Mouse (Mus musculus) lung, adult 18-20 months (tissue): Measurements from ENCODE around the gene Mog.

Experiments
- DNase-seq, 2 experiments: peaks; one replicate each; pipeline ENCODE4 v3.0.0; 2022; ENCODE audit warnings: mixed read lengths in 2 of 2

The Mog gene

DNA sequence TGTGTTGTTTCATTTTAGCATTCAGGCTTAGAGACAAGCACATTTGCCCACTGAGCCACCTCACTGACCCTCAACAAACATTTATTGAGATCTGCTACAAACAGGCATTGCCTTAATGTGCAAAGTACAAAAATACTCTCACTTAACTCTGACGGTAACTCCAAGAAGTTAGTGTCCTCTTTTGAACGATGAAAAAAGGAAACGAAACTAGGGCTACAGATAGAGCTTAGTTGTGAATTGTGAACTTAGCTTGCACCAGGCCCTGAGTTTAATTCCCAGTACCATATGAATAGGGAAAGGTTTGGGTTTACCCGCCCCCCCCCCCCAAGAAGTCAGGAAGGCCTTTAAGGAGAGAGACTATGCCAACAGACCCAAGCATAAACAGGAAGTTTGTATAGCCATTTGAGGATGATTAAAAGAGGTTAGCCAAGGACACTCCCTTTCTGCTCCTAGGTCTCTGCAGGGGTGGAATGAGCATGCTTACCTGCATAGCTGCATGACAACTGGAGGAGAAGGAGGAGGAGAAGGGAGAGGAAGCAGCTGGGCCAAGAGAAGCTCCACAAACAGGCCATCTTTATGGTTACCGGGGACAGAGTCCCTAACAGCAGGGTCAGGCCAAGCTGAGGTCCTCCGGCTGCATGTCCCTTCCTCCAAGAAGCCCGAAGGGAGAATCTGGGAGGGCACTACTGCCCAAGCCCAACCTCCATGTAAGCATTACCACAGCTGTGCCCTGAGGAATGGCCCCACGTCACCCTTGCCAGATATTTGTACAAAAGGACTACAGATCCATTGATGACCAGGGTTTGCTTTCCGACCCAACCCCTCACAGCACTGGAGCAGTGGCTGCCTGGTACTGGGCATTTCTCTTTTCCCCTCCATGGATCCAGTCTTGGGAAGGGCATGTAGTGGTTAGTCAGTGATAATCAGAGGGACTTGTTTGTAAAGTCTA lies at the start of gene Mog:
Gene Mog, minus strand, starts transcription at position 771 of the 949 bp plus-strand sequence.
- DNase-seq = no peak

DNA sequence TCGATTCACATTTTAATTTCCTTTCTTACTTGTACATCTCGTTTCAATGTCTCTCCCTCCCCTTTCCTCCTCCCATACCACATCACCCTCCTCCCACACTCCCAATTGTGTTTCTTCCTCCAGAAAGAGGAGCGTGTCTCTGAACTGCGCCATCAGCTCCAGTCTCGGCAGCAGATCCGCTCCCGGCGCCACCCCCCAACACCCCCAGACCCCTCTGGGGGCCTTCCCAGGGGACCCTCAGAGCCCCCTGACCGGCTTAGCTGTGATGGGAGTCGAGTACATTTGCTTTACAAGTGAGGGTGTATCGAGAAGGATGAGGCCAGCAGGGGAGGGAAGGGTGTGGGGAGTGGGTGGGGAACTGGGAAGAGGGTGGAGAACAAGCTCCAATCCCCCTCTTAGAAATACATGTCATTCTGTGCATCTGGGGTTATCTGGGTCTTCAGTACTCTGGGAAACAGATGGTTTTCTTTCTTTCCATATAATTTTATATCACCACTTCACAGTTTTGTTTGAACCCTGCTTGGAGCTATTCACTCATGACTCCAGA lies 49.6 kb upstream of the Mog start:
- DNase-seq = no peak

DNA sequence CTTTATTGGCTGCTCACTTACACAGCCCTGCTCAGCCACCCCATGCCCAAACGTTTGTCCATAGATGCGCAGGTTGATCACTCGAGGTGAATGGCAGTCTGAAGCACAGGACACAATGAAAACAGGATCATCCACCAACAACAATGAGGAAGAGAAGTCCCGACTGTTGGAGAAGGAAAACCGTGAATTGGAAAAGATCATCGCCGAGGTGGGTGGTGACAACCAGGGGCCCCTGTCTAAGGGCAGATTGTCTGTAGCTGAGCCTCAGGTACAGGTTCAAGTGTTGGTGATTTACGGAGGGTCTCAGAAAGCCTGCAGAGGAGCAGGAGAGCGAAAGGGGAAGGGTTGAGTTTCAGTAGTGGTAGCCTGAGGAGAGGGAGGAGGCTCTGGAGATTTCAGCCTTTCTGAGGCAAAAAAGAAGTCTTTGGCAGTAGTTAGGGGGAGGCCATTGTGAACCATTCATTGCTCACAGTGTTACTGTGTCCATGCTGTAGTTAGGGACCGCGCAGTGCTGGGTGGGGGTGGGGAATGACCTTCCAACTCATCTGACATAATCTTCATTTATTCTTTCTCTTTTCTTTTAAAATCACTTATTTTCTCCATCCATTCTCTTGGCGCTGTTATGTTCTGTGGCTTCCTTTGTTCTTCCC lies 49.0 kb upstream of the Mog start:
- no peak for DNase-seq

DNA sequence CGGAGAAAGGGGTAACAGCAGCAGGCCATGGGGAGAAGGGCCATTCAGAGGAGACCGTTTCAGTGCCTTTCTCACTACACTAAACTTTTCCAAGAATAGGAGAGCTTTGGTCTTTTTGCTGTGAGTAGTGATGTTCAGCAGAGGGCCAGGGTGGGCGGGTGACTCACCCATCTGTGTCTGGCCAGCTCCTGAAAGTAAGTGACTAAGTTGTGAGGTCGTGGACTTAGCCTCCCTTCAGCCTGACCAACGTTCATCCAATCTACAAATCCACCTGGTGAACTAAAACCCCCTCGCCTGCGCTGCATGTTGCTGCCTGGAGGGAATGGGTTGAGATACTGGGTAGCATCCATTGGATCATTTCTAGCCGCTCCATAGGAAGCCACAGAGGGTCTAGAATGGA lies 46.9 kb upstream of the Mog start:
- no peak for DNase-seq

DNA sequence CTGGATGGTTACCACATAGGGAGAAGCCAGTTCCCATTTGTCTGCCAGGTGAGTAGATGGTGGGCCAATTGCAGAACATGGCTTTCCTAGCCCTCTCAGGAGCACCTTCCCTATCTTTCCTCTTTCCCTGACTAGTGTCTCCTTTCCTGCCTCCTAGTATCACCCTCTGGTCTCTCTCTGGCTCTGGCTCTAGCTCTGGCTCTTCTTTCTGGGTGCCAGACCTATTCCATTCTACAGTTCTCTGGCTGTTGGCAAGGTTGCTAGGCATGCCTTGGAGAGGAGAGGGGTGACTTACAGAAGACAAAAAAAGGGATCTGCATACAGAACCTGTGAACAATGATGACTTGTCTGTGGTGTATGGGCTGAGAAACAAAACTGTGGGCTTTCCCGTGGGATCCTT lies 44.7 kb upstream of the Mog start:
- DNase-seq = no peak

DNA sequence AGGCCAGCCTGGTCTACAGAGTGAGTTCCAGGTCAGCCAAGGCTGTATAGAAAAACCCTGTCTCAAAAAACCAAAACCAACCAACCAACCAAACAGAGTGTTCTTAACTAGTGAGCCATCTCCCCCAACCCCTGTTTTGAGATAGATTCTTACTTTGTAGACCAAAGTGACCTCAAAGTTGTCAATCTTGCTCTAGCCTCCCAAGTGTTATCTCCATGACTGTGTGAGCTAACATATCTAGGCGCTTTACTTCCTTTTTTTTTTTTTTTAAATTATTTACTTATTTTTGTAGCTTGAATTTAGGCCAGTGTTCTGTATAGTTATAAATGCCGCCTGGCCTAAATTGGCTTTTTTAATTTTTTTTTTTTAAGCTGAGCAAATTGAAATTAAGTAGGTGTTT lies 42.8 kb upstream of the Mog start:
- DNase-seq = no peak

DNA sequence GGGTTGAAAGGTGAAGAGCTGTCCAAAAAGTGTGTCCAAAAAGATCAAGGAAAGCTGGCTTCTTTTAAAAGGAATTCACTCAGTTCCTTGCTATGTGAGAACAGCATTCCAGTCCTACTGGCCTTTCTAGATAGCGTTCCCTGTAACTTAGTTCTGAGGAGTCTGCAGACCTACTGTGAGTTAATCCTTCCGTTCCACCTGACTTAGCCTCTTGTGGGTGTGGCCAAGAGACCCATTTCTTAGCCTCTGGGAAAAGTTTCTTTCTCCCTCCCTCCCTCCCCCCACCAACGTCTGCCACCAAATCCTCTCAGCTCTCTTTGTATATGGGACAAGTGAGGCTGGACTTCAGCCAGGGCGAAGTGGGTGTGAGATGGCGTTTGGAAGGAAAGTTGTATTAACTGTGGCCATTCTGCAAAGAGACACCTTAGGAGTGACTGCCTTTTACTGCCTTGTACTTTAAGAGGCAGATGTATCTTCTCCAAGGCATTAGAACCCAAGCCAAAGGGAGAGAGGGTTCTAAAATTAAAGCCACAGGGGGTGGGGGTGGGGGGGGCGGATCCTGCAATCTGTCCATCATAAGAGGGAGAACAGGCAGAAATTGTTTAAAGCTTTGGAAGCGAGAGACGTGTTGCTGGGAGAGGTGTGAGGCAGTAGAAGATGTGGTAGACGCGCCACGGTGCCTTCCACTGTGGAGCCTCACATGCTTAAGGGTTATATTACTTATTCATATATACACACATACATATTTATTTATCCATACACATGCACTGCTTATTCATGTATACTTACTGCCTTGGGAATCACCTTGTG lies 40.7 kb upstream of the Mog start:
- DNase-seq = no peak

DNA sequence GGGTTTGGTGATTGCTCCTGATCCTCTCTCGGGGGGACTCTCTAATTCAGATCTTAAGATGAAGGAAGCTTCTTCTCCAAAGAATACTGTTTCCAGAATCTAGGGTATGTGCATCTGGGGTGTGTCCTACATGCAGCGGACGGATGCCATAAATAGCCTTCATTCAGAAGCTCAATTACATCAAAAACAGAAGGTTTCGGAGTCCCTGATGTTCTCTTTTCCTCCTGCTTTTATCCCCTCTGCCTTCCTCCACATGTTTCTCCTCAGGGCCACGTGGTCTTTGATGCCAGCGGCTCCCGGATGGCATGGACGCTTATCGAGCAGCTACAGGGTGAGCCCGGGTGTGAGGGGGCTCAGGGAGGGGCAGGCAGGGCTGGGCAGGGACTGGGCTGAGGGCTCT lies 39.9 kb upstream of the Mog start:
- no peak for DNase-seq

DNA sequence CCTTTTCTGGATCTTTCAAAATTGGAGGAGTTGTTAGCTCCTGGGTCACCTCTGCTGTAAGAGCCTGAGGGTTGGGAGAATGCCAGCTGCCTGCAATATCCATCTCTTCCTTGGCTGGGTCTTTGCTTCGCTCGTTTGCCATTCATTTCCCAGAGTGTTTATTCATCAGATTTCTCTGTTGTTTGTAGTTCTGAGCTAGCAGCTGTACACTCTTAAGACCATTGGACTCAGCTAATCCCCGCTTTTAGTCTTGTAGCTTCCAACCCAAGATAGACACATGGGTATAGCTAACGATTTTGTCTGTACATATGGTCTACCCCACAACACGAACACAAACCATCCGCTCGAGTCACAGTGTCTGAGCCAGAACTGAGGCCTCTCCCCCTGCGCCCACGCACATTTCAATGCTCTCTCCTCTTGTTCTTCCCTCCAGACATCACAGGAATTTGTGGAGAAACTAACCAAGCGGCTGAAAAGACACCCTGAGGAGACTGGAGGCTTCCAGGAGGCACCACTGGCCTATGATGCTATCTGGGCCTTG lies 39.0 kb upstream of the Mog start:
- no peak for DNase-seq

DNA sequence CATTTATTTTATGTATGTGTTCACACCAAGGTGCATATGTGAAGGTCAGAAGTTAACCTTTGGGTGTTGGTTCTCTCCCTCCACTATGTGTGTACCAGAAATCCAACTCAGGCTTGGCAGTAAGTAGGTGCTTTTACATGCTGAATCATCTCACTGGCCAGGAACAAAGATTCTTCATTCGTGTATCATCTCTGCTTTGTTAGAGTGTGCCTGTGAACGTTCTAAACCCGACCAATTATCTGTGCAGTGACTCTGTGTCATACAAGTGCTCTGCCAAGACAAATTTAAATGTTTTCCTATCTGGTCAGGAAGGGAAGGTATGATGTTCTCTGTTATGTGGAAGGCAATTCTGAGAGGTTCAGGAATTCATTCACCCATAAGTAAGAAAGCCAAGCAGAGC lies 38.2 kb upstream of the Mog start:
- no peak for DNase-seq

DNA sequence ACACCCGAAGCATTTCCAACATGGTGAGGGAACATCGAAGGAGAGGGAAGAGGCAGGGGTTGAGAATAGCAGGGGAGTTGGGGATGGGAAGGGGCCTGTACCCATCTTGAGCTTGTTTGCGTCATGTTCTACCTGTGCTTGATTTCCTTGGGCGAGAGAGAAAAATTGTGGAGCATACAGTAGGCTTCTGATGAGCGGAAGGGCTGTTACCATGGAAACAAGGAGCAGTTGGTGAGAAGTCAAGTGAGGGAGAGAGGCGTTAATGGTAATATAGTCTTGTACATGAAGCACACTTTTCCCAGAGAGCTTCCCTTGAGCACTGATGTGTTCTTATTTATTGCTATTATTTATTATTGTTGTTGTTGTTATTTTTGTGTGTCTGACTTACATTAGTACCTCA lies 33.8 kb upstream of the Mog start:
- no peak for DNase-seq

DNA sequence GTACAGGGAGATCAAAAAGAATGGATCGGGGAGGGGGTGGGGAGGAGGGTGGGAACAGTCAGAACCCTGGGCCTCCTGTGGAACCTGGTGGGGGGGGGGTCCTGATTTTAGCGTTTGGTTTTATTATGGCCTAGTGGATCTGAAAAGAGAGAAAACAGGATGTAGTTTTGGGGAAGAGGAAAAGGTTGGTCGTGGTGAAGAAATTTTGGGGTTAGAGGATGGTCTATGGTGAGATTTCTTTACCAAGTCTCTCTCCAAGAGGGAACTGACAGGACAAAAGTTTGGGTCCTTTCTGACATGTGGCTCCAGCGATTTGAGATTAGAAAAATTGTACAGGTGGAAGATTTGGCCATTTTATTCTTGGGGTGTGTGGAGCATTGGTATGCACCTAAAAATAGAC lies 28.5 kb upstream of the Mog start:
- no peak for DNase-seq

DNA sequence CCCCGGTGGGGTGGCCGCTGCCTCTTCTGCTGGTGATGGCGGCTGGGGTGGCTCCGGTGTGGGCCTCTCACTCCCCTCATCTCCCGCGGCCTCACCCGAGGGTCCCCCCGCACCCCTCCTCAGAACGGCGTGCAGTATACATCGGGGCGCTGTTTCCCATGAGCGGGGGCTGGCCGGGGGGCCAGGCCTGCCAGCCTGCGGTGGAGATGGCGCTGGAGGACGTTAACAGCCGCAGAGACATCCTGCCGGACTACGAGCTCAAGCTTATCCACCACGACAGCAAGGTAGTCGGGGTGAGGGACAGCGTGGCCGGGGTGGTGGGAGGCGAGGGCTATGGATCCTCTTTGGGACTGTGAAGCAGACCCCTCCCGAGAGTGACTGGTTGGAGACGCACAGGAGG lies 27.7 kb upstream of the Mog start:
- DNase-seq = no peak

DNA sequence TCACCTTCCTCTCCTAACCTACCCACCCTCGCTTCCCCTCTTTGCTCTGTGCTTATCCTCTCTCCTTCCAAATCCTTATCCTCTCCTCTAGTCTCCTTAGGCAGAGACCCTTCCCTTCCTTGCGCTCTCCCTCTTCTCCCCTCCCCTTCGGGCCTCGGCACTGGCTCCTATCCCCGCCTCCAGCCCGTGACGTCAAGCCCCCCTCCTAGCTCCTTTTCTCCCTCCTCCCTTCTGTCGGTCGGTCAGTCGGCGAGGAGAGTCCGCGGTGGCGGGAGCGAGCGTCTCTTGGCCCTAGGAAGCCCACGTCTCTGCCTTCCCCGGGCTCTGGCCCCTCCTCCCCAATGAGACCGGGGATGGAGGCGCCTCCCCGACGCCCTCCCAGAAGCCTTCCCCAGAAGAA lies 27.2 kb upstream of the Mog start:
- DNase-seq = peak; percentile 83 to 86

DNA sequence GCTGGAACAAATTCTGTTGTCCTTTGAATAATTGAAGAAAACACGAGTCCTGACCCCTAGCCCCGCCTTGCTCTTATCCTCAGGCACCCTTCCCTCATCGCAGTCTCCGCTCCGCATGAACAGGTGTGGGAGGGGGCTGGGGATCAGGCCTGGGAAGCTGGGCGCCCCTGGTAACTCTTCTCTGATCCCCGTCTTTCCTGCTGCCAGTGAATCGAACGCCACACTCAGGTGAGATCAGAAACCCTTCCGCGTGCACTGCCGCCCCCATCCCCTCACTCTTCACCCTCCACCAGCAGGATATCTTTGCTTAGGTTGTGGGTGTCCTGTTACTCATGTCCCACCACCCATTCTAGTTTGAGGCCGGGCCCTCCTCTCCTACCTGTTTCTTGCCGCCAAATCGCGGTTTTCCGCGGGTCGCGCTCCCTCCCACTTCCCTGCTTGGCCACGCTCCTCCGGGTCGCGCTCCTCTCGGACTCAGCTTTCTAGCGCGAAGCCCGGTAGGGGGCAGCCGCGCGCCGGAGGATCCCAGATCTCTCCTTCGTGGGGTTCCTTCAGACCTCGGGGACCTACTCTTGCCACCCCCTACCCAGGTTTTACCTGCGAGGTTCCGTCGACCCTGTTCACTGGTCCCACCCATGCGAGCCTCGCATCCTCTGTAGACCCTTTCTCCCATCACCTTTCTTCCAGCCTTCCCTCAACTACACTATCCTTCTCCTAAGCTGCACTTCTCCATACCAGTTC lies 26.5 kb upstream of the Mog start:
- DNase-seq = peak; percentile 51 to 68

DNA sequence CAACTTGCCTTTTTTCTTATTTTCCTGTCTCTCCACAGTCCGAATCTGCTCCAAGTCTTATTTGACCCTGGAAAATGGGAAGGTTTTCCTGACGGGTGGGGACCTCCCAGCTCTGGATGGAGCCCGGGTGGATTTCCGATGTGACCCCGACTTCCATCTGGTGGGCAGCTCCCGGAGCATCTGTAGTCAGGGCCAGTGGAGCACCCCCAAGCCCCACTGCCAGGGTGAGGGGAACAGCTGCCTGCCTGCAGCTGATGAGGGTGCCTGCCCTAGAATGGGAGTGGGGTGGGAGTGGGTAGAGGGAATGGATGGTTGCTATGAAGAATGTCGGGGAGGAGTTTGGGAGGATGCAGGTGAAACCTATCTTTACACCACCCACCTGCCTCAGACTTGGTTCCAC lies 25.2 kb upstream of the Mog start:
- DNase-seq = no peak

DNA sequence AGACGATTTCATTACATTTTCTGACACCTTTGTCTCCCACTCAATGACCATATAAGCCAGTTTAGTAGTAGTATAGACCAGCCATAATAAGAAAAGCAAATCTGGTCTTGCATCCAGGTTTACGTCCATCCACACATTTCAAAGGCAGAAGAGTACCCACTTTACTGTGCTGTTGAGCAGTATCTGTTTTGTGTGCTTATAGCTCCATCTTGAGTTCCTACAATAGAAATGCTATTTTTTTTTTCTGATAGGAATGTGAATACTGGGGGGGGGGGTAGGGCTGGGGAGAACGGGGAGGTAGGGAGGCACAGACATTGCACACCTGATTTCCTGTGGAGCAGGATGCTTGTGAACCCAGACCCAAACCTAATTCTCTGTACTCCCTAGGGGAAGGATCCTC lies 24.8 kb upstream of the Mog start:
- DNase-seq = no peak

DNA sequence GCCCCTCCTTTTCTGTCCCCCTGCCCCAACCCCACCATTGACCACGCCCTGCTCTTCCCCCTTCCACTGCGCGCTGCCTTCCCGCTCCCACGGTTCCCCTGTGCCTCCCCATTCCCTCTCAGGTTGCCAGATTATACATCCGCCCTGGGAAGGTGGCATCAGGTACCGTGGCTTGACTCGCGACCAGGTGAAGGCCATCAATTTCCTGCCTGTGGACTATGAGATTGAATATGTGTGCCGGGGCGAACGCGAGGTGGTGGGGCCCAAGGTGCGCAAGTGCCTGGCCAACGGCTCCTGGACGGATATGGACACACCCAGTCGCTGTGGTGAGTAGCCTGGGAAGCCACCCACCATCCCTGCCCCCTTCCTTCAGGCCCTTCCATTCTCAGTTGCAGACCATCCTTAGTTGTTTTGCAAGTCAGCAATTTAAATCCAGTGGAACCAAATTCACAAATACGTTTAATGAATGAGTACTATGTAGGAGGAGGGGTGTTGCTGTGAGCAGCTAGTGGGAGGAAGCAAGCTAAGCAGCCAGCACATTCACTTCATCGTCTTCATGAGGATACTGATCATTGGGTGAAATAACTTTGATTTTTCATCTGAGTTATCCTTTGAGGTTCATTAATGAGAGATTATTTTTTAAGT lies 24.3 kb upstream of the Mog start:
- DNase-seq = no peak

DNA sequence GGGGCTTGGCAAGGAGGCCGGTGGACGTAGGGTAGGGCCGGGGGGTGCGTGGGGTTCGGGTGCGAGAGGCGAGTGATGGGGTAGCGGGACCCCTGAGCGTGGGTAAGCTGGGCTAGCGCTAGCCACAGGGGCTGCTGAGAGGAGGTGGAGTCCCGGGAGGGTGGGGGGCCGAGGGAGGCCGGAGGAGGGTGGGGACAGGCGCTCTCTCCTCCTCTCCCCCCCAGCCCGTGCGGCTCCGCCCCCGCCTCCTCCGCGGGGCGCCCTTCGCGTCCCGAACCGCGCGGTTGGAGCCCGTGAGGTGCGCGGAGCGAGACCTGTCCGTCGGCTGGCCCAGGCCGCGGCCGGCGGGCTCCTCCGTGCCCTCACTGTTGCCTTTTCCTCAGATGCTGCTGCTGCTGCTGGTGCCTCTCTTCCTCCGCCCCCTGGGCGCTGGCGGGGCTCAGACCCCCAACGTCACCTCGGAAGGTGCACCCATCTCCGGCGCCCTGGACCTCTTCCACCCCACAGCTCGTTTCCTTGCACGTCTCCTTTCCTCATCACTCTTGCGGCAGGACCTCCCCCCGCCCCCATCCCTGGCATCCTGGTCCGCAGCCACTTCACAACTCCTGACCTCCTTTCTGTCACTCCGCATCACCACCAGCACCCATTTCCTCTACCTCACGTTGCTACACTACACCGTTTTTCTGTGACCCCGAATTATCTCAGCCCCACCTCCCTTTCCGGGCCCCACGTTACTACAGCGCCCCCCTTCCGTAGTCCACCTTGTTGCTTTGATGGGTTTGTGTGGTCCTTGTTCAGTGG lies 23.3 kb upstream of the Mog start:
- peak; percentile 63 to 70 for DNase-seq

DNA sequence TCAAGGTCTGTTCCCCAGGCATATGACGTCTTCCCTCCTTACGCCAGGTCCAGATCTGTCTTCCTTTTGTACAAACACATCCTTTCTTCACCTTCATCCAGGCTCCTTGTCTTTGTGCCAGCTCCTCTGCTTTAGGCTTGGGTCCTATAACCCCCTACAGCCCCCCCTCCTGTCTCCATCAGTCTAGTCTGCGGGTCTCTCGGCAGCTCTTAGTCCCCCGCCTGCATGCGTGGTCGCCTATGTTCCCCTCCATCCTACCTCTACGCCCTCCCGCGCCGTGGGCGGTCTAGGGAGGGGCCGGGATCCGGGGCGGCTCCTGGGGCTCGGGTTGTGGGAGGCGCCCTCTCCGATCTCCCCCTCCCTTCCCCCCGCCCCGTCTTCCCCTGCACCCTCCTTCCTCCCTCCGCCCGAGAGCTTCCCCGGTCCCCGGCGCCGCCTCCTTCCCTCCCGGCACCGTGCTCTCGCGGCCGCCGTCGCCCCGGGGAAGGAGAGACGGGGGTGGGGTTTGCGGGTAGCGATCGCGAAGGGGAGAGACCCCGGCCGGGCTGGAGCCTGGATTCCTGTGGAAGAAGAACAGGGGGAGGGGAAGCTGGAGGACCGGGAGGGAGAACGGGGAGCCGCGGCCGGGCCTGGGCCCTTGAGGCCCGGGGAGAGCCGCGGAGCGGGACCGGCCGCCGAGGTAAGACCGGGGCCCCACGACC lies 22.6 kb upstream of the Mog start, which contains the start of gene Gabbr1:
Gene Gabbr1, plus strand, starts transcription at position 356 of the 701 bp plus-strand sequence.
- DNase-seq = peak; percentile 85 to 89
